Mouse (Mus musculus) heart, postnatal 25 days (tissue): ENCODE results near the gene St8sia1. TPM values are rescaled to one million over a fixed set of nuclear protein-coding genes. Genes with fewer than 3 reads are reported as not detected.

Experiments used
- DNase-seq: peaks from one replicate; pipeline ENCODE4 v3.0.0; 2022; ENCODE audit warnings: low spot score
- intact Hi-C: fragments of 180-260 bp; cut with DNase I; formaldehyde crosslinking; loops from one replicate; pipeline ENCODE4 v1.15.1; 2025
- total RNA-seq, 2 experiments: library from RNA; stranded (reverse); gene quantifications; 2 replicates each; pipeline ENCODE4 v1.2.3; 2021

St8sia1 gene
- total RNA-seq, 2 experiments from 2014 or later, result 0.20 to 0.31 TPM

DNA sequence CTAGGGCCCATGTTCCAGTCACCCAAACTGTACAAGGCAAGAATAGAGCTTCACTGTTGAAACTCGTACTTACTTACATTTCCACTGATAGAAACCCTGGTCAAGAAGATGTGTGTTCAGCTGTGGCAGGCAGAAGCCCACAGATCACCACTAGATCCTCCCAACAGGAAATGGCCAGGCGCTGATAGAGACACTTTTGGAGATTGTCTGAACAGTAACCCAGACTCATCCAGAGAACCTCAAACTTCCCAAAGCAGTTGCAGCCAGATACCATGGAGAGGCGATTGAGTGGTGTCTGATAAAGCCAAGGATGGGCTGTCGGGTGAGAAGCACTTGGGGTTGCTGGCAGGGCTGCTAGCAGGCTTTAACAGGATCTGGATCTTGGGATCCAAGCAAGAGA is 187.3 kb downstream of the St8sia1 start:
- DNase-seq, result no peak
- intact Hi-C loops, result loop anchor here (5.0 to 10.0 kb wide), 2 partner anchors 35 to 398 kb away; no protein-coding TSS in a partner anchor

DNA sequence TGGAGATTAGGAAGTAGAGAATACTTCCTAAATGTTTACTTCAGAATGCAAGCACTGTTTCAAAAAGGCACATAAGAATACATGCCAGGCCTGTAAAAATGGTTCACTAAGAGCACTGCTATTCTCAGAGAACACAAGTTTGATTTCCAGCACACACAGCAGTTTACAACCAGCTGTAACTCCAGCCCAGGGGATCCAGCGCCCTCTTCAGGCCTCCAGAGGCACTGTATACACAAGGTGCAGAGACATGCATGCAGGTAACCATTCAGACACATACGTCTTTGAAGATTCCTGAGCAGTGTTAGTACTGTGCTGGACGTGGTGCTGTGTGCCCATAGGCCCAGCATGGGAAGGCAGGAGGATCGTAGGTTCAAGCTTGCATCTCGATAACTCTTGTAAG is 190.7 kb downstream of the St8sia1 start:
- intact Hi-C loops, result loop anchor here (10.0 kb wide), 1 partner anchor 401 kb away; no protein-coding TSS in a partner anchor
- DNase-seq, result no peak

DNA sequence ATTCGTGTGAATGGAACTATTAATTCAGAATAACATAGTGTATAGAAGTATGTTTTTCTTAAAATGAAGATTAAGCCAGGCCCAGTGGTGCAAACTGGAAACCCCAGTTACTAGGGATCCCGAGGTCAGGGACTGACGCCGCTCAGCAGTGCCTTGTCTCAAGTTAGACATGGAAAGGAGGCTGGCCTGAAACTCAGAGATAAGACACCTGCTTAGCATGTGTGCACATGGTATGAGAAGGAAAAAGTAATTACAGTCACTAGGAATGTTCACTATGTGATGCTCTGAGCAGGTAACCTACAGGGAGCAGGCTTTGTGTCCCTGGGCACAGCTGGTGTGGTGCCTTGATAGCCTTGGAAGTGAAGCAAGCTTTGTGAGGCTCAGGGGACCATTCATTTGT is 192.6 kb downstream of the St8sia1 start:
- DNase-seq, result no peak
- intact Hi-C loops, result loop anchor here (10.0 kb wide), 1 partner anchor 403 kb away; no protein-coding TSS in a partner anchor

Other genes starting within 250 kb of the St8sia1 start
- gene Cmas, start 207.8 kb downstream of the St8sia1 start, total RNA-seq, result 10 to 100 TPM; 33.5 to 34.8 TPM
- gene Sult6b2, start 159.9 kb downstream of the St8sia1 start, total RNA-seq, result under 1 TPM in 1 of 2 experiments, not detected in 1; 0.23 TPM
- 10 to 100 TPM; 15.4 to 16.7 TPM for gene C2cd5, start 135.7 kb upstream of the St8sia1 start, total RNA-seq
- 10 to 100 TPM; 23.1 to 26.1 TPM for gene Etnk1, start 202.8 kb upstream of the St8sia1 start, total RNA-seq